Mouse (Mus musculus) limb, embryonic 13.5 days (tissue): Measurements from ENCODE around the gene Sec61g. TPM values are rescaled to one million over a fixed set of nuclear protein-coding genes. Genes with fewer than 3 reads are reported as not detected.
"Not testable (repeated sequence)": the region's sequence is repeated elsewhere in the genome, so short reads cannot be mapped to it uniquely, and the experiment has no call there.

Experiments
- ATAC-seq: fragments of 200-750 bp; cut with Nextera tagmentation; 2 replicates; pipeline ENCODE4 v1.8.0; 2017; ENCODE audit warnings: low read depth, moderate number of reproducible peaks, moderate TSS enrichment; ENCODE audit not compliant: low FRiP score
- H3K27ac ChIP-seq: fragments of 300-500 bp; sonication (generic); 2 replicates; pipeline ENCODE4 v1.5.1; 2015; ENCODE audit warnings: inconsistent platforms, mild to moderate bottlenecking, moderate library complexity
- H3K27me3 ChIP-seq: fragments of 300-500 bp; sonication (generic); 2 replicates; pipeline ENCODE4 v1.6.1; 2015; ENCODE audit warnings: mild to moderate bottlenecking, inconsistent platforms
- H3K36me3 ChIP-seq: fragments of 300-500 bp; sonication (generic); 2 replicates; pipeline ENCODE4 v1.6.1; 2015; ENCODE audit warnings: inconsistent platforms, mild to moderate bottlenecking, moderate library complexity
- H3K4me1 ChIP-seq: fragments of 300-500 bp; sonication (generic); 2 replicates; pipeline ENCODE4 v1.6.1; 2015; ENCODE audit warnings: inconsistent platforms
- H3K4me2 ChIP-seq: fragments of 300-500 bp; sonication (generic); replicated peaks from 2 replicates; pipeline ENCODE4 v1.6.1; 2015; ENCODE audit warnings: inconsistent platforms, mild to moderate bottlenecking, moderate library complexity
- H3K4me3 ChIP-seq: fragments of 300-500 bp; sonication (generic); 2 replicates; pipeline ENCODE4 v1.5.1; 2015; ENCODE audit warnings: moderate library complexity, mild to moderate bottlenecking, inconsistent platforms
- H3K9ac ChIP-seq: fragments of 300-500 bp; sonication (generic); 2 replicates; pipeline ENCODE4 v1.6.1; 2015; ENCODE audit warnings: mild to moderate bottlenecking, inconsistent platforms
- H3K9me3 ChIP-seq: fragments of 300-500 bp; sonication (generic); 2 replicates; pipeline ENCODE4 v1.6.1; 2016; ENCODE audit warnings: inconsistent platforms
- WGBS: fragments of 180-500 bp; shearing (Covaris S2); methylation state at CpG from one replicate; pipeline ENCODE4 v1.1.7; 2015; 5-methylcytosine and 5-hydroxymethylcytosine counted together
- polyA plus RNA-seq: library from polyadenylated mRNA; unstranded; fragments of >200 nt; fragmentation: Nextera tagmentation; extraction: Ambion mirVana; gene quantifications from 2 replicates; pipeline ENCODE4 v1.2.1, GENCODE M21; 2015

Gene Sec61g
- polyA plus RNA-seq, 1 experiment from 2014 or later, result 46.8 TPM

DNA sequence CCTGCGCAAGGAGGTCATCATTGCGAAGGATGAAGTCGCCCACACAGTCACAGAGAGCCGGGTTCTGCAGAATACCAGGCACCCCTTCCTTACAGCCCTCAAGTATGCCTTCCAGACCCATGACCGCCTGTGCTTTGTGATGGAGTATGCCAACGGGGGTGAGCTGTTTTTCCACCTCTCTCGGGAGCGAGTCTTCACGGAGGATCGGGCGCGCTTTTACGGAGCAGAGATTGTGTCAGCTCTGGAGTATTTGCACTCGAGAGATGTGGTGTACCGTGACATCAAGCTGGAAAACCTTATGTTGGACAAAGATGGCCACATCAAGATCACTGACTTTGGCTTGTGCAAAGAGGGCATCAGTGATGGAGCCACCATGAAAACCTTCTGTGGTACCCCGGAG is 6.8 kb upstream of the Sec61g start:
- not testable (repeated sequence) for H3K4me2 ChIP-seq, H3K9ac ChIP-seq, H3K36me3 ChIP-seq, H3K9me3 ChIP-seq, H3K4me1 ChIP-seq, H3K4me3 ChIP-seq, ATAC-seq, H3K27ac ChIP-seq, H3K27me3 ChIP-seq
- WGBS, result 95% methylated on average over 16 of the region's 16 CpGs

DNA sequence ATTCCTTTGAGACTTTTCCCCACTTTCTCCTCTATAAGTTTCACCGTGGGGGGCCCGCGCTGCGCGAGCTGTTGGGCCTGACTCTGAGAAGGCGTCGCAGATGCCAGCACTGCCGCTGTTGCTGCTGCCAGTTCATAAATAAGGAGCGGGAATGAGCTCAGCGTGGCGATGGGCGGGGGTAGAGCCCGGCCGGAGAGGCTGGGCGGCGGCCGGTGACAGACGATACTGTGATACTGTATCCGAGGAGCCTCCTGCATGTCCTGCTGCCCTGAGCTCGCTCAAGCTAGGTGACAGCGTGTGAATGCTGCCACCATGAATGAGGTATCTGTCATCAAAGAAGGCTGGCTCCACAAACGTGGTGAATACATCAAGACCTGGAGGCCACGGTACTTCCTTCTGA is 5.9 kb upstream of the Sec61g start:
- not testable (repeated sequence) for H3K27me3 ChIP-seq, H3K4me3 ChIP-seq, H3K9me3 ChIP-seq, H3K4me2 ChIP-seq, H3K4me1 ChIP-seq, H3K36me3 ChIP-seq, ATAC-seq, H3K27ac ChIP-seq, H3K9ac ChIP-seq
- WGBS, result 53% methylated on average over 23 of the region's 23 CpGs

DNA sequence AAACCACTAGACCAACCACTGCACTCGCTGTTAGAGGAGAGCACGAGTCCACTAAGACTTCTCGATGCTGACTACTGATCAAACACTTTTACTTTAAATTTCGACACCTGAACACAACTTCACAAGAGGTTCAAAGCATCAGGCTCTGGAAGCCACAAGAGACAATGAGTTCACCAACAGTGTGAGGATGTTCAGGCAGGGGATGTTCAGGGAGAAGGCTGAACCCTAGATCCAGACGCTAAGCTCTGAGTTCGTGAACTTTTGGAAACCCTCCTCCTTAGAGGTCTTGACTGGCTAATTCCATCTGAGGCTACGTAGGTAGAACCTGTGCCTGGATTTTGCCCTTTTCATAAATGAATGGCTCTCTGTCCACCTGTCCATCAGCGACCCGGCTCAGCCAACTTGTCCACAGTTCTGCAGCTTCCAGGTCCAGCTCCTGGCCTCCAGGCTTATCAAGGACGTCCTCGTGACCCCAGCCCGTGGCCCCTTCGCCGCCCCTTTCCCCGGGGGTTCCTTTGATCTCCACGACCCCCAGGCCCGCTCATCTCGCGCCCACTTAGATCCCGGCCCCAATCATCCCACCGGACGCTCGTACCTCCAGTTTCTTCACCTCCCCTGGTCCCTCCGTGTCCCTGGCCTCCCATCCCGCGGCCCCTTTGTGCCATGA is 766 bp downstream of the Sec61g start:
- H3K9me3 ChIP-seq, result no peaks in the 10 kb centered on the region
- H3K4me2 ChIP-seq, result peak overlapping the region; percentile 84
- H3K4me3 ChIP-seq, result peak overlapping the region; percentile 94
- ATAC-seq, result peak; percentile 73
- peaks cover 9% of the 10 kb centered on the region for H3K4me1 ChIP-seq
- H3K27me3 ChIP-seq, result no peaks in the 10 kb centered on the region
- peak overlapping the region; percentile 95 for H3K9ac ChIP-seq
- WGBS, result 5% methylated on average over 26 of the region's 26 CpGs
- H3K36me3 ChIP-seq, result peaks cover 31% of the 10 kb centered on the region
- peak overlapping the region; percentile 90 for H3K27ac ChIP-seq

DNA sequence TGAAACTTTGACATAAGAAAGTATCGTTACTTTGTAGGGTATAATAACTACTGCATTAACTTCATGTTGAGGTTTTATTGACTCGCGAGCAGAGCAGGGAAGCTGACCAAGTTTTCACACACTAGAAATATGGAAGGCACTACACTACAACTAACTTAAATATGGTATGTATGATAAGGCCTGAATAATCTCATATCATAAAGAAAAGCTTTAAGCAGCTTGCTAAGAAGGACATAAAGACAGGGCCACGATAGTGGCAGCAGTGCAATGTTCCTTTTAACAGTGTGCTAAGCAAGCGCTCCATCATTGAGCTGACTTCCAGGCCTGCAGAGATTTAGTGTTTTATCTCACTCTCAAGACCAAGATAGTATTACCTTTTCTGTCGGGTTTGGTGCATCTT is 2.3 kb downstream of the Sec61g start:
- peaks cover 41% of the 10 kb centered on the region for H3K36me3 ChIP-seq
- no peak overlapping the region for H3K4me3 ChIP-seq
- no peak overlapping the region for H3K4me2 ChIP-seq
- peaks cover 9% of the 10 kb centered on the region for H3K4me1 ChIP-seq
- 95% methylated on average over 6 of the region's 6 CpGs for WGBS
- no peak for ATAC-seq
- H3K9ac ChIP-seq, result no peak overlapping the region
- no peaks in the 10 kb centered on the region for H3K27me3 ChIP-seq
- H3K9me3 ChIP-seq, result no peaks in the 10 kb centered on the region
- no peak overlapping the region for H3K27ac ChIP-seq

DNA sequence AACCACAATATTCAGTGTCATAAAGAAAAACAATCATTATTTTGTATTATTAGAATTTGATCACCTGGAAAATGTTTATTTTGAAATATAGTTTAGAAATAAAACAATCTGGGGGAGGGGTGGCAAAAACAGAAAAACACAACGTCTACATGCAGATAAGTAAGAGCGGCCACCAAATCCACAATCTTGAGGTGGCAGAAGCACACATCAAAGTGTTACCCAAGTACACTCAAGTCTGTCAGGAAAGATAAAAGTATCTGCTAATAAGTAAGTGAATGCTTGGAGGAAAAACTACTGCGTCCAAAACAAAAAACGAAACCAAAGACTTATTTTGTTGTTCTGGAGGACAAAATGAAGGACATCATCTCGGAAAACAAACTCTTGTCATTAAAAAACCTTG is 5.1 kb downstream of the Sec61g start:
- 88% methylated on average over 5 of the region's 5 CpGs for WGBS
- Histone ChIP-seq H3K36me3 (peaks cover 52% of the 10 kb centered on the region), H3K9me3 (no peaks in the 10 kb centered on the region), H3K4me3 (no peak overlapping the region), H3K4me1 (peaks cover 9% of the 10 kb centered on the region), H3K27ac (no peak overlapping the region), H3K4me2 (no peak overlapping the region), H3K27me3 (no peaks in the 10 kb centered on the region), H3K9ac (no peak overlapping the region)
- no peak for ATAC-seq

DNA sequence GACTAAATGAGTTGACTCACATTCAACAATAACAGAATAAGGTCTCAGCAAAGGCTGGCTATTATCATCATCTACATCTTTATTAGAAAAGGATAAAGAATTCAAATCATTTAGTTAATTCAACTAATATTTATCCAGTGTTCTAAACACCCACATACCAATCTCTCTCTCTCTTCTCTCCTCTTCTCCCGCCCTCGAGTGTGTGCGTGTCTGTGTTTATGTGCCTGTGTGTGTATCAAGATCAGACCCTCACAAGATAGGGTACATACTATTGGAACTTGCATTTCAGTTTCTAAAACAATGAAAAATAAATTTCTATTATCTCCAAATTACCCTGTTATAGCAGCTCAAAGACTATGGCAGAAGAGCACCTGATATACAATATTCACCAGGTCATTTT is 5.5 kb downstream of the Sec61g start:
- no peak overlapping the region for H3K9ac ChIP-seq
- peaks cover 9% of the 10 kb centered on the region for H3K4me1 ChIP-seq
- WGBS, result 94% methylated on average over 3 of the region's 3 CpGs
- no peak overlapping the region for H3K4me3 ChIP-seq
- no peak for ATAC-seq
- H3K27ac ChIP-seq, result no peak overlapping the region
- H3K27me3 ChIP-seq, result no peaks in the 10 kb centered on the region
- H3K9me3 ChIP-seq, result no peaks in the 10 kb centered on the region
- H3K36me3 ChIP-seq, result peaks cover 52% of the 10 kb centered on the region
- no peak overlapping the region for H3K4me2 ChIP-seq

DNA sequence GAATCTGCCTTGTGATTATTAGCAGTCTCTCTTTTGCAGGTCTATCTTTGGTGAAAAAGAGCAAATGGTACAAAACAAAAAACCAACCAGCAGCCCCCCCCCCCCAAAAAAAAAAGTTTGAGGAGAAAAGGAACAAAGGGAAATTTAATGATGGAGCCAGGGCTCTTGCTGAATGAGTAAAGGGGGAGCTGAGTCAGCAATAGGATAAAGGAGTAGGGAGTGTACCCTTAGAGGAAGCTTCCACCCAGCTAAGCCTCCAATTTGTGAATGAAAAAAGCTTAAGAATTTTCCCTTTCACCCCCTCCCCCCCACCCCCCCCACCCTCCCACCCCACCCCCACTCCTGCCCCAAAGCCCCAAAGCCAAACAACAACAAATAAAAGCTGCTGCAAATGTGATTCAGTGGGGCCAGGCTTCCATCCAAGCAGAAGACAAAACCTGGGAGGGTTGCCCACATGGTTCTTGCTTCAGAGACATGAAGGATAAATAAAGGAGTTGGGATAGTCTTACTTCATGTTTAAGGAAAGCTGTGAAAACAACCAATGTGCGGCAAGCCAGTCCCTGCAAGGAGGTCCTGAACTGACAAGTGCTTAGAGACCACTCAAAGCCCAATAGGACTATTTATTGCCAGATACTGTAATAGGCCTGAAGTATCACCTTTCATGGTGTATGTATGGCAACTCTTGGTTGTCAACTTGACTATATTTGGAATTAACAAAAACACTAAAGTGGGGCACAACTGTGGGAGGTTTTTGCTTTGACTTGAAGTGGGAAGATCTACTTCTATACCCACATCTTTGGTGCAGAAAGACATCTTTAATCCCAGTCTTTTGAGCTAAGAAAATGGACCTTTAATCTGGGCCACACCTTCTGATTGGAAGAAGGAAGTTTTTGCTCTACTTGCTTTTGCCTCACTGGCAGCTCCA is 9.3 kb downstream of the Sec61g start:
- Histone ChIP-seq H3K36me3 (peaks cover 33% of the 10 kb centered on the region), H3K4me2 (no peak overlapping the region), H3K4me1 (no peaks in the 10 kb centered on the region), H3K27me3 (no peaks in the 10 kb centered on the region), H3K4me3 (no peak overlapping the region), H3K9ac (no peak overlapping the region), H3K27ac (no peak overlapping the region), H3K9me3 (no peaks in the 10 kb centered on the region)
- 45% methylated on average over 1 of the region's 1 CpGs for WGBS
- 0 out of 2 replicates have a peak, but pooled peaks have one; percentile 28 for ATAC-seq

Other genes starting within 250 kb of the Sec61g start
- 16.4 and 17.0 TPM in 2 replicates for gene Egfr, start 243.7 kb upstream of the Sec61g start, polyA plus RNA-seq